Mouse (Mus musculus): ENCODE measurements around the gene 9430097D07Rik.

Gene 9430097D07Rik

DNA sequence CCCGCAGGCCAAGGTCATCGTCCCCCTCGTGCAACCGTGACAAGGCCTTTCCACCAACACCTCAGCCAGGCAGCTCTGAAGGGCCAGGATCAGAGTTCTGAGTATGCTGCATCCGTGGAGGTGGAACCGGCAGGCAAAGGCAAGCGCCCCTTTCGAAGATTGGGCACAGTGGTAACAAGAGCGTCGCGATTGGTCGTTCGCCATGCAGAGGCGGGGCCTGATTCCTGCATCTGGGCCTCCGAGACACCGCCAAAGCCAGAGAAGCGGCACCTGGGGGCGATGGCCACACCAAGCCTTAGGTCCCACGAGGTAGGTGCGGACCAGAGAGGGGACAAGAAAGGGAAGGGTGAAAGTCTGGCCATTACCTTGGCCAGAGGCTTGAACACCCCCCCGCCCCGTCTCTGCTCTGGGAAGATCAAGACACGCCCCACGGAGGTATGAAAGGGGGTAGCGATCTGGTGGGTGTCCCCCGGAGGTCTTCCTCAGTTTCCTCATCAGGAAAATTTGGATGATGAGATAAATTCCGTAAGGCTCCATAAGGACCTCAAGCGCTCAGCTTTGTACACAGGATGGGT, at the start of gene 9430097D07Rik:
9430097D07Rik (minus strand) TSS at position 99 of the 575 bp plus-strand sequence.
- in situ Hi-C loops (cut with MboI; ENCODE audit: low pct_unique_long_range_greater_than_20kb in 1 of 2, low sequenced_read_pairs in 2 of 2, unreplicated experiment in 1 of 2): no loop called here

DNA sequence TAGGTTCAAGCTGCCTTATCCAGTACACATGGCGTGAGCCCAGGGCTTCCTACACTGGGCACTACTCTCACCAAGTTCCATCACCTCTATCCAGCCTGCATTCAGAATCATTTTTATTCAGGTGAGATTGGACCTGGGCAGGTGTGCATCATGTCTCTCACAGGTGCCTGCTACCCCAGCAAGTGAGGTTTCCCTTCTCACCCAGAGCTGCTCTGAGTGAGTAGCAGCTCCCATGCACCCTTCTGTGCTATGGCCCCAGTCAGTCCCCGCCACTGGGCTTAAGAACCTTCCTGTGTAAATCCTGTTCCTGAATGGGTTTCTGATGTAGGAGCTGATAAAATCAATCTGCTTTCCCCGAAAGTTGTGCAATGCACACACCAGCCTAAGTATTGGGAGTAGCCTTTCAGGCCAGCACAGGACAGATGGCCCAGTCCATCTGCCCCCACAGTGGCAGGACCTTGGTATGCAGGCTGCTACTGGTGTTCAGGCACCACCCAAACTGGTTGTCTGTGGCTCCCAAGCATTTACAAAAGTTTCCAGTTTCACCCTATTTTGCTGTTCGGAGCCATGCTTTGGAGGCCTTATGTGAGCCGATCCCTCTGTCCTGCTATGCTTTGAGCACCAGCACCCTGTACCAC, 48.7 kb upstream of the 9430097D07Rik start:
- in situ Hi-C loops (cut with MboI; ENCODE audit: low pct_unique_long_range_greater_than_20kb in 1 of 2, low sequenced_read_pairs in 2 of 2, unreplicated experiment in 1 of 2): no loop called here

DNA sequence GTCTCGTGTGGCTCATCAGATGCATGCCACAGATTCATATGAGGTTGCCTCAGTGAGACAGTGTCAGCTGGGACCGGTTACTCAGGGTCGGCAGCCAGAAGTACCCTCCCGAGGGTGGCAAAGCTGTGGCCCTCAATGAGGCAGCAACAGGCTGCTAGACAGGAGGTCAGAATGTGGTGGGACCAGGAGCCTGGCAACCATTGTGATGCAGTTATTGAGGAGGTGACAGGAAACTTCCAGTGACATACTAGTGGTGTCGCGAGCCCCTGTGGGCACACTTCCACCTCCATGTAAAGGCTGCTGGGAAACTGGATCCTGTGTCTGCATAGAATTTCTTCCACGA, 46.0 kb upstream of the 9430097D07Rik start, which contains the start of gene Ak1:
Ak1 (plus strand) TSS at position 242 of the 343 bp plus-strand sequence.
- in situ Hi-C loops (cut with MboI; ENCODE audit: low pct_unique_long_range_greater_than_20kb in 1 of 2, low sequenced_read_pairs in 2 of 2, unreplicated experiment in 1 of 2): no loop called here

DNA sequence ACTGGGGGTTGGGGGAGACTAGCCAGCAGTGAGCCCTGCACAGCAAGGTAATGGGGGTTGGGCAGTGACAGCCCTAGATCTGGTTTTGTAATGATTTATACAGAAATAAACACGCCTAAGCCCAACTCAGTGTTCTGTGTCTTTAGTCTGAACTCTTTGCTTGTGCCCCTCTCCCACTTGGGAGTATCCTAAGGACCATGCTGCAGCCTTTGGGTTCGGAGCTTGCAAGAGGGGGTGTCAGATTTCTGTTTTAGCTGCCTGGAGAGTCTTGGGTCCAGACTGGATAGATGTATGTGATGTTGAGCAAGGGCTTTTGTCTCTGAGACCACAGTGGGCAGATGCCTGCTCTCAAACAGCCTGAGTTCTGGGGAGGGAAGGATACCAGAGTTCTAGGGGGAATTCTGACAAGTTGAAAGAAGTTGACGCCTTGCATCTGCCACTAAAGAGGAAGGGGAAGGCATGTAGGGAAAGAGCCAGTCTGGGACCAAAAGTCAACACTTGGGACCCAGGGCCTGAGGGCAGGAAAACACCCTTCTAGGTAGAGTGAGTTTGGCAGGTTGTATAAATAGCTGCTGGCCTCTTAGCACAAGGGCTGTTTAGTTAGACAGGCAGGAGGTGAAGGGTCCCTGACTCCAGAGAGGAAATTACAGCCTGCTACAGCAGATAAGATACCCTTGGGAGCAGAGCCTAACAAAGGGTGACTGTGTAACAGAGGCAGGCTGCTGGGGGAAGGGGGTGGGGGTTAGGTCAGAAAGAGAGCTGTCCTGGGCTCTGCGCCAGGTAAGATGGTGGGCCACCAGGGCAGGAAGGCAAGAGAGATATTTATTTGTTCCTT, 45.4 kb upstream of the 9430097D07Rik start:
- in situ Hi-C loops (cut with MboI; ENCODE audit: low pct_unique_long_range_greater_than_20kb in 1 of 2, low sequenced_read_pairs in 2 of 2, unreplicated experiment in 1 of 2): no loop called here

DNA sequence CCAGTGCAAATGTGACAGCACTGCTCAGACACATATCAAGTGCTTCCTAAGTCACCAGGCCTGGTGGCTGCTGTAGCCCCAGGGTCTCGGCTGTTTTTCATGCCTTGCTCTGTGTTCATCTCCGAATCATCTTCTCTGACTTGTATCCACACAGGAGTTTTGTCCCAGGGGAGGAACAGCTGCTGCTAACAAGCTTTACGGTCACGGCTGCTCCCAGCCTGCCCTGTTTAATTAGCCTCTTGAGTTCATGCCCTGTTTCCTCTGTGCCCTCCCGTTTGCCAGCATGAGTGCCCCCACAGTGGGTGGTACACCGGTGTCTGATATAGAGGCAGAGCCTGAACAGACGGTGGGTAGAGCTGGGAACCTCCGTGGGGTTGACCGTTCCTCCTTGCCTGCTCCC, 42.6 kb upstream of the 9430097D07Rik start:
- in situ Hi-C loops (cut with MboI; ENCODE audit: low pct_unique_long_range_greater_than_20kb in 1 of 2, low sequenced_read_pairs in 2 of 2, unreplicated experiment in 1 of 2): no loop called here

DNA sequence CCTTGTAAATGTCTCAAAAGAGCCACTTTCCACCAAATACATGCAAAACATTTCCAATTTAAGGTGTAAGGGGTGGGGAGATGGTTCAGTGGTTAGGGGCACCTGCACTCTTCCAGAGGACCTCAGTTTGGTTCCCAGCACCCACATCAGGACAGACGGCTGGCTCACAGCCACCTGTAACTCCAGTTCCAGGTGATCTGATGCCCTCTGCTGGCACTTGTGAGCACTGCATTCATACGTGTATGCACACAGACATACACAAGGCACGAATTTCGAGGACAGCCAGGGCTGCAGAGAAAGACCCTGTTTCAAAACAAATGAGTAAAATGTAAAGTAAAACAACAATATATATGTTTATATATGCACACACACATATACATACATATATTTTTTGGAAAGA, 42.1 kb upstream of the 9430097D07Rik start:
- in situ Hi-C loops (cut with MboI; ENCODE audit: low pct_unique_long_range_greater_than_20kb in 1 of 2, low sequenced_read_pairs in 2 of 2, unreplicated experiment in 1 of 2): no loop called here

DNA sequence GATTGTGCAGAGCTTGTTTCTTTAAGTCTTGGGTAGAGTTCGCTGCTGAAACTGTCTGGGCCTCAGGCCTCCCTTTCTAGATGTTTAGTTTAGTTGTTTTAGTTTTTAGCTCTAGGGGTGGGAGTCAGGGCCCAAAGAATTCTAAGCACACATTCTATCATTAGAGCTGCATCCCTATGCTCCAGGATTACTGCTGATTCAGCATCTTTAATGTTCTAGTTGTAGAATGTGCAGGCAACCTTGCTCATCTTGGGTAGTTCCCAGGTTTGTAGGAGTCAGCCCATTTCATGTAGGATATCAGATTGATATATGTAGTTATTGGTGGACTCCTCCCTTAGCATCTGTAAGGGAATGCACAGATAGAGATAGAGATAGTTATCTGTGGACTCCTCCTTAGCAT, 41.6 kb upstream of the 9430097D07Rik start:
- in situ Hi-C loops (cut with MboI; ENCODE audit: low pct_unique_long_range_greater_than_20kb in 1 of 2, low sequenced_read_pairs in 2 of 2, unreplicated experiment in 1 of 2): no loop called here

DNA sequence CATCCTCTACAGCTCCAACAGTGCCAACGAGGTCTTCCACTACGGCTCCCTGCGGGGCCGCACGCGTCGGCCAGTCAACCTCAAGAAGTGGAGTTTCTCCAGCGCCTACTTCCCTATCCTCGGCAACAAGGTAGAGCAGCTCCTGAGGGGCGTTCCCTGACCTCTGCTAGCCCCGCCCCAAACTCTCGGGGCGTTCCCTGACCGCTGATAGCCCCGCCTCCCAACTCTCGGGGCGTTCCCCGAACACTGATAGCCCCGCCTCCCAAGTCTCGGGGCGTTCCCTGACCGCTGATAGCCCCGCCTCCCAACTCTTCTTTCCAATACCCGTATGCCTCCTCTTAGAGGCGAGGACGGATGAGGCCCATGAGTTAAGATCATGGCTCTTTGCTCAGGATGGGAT, 36.8 kb upstream of the 9430097D07Rik start:
- in situ Hi-C loops (cut with MboI; ENCODE audit: low pct_unique_long_range_greater_than_20kb in 1 of 2, low sequenced_read_pairs in 2 of 2, unreplicated experiment in 1 of 2): no loop called here

DNA sequence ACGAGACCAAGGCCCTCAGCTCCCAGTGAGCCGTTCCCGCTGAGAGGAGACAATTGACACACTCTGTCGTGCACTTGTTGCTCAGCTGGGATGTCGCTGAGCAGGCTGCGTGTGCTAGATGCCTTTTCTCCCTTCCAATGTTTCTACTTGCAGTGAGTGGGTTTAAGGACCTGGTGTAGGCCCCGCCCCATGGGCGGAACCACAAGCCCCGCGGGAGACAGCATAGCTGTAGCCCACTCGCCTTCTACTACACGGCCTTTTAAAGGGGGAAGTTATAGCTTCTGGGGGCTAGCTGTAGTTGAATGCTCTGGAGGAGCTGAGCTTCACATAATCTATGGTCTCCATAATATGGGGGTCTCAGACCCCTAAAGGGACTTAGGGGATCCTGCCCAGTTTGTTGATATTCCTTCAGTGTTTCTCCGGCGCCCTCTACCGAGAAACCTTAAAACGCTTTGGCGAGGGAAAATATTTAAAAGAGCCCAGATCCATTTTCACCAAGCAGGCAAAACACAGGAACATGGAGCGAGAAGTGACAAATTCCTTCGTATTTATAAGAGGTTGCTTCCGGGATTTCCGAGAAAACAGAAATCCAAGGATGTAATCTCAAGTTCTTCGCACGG, 35.2 kb upstream of the 9430097D07Rik start:
- in situ Hi-C loops (cut with MboI; ENCODE audit: low pct_unique_long_range_greater_than_20kb in 1 of 2, low sequenced_read_pairs in 2 of 2, unreplicated experiment in 1 of 2): no loop called here

DNA sequence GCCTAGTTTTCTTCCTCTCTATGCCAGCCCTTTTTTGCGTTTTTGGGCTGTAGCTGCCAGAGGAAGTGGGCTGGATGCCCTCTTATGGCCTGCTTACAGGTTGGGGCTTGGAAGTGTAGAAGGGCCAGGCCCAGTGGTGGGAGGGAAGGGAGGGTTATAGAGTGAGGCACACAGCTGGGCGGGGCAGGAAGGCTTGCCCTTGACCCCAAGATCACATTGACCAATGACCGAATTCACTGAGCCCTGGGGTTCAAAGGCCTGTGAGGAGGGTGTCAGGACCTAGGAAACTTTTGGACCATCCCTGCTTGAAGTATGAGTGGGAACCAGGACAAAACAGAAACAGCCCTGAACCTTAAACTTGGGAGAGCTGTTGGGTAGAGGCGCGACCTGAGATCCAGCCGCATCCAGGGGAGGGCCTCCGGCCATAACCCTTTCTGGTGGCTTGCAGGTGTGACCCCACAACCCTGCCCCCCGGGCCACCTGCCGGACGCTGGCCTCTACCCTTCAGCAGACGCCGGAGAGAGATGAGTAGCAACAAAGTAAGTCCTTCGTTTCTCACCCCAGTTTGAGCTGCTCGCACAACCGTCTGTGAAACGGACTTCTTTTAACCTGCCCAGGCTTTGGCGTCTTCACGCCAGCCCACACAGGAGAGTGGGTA, 33.4 kb upstream of the 9430097D07Rik start:
- in situ Hi-C loops (cut with MboI; ENCODE audit: low pct_unique_long_range_greater_than_20kb in 1 of 2, low sequenced_read_pairs in 2 of 2, unreplicated experiment in 1 of 2): no loop called here

DNA sequence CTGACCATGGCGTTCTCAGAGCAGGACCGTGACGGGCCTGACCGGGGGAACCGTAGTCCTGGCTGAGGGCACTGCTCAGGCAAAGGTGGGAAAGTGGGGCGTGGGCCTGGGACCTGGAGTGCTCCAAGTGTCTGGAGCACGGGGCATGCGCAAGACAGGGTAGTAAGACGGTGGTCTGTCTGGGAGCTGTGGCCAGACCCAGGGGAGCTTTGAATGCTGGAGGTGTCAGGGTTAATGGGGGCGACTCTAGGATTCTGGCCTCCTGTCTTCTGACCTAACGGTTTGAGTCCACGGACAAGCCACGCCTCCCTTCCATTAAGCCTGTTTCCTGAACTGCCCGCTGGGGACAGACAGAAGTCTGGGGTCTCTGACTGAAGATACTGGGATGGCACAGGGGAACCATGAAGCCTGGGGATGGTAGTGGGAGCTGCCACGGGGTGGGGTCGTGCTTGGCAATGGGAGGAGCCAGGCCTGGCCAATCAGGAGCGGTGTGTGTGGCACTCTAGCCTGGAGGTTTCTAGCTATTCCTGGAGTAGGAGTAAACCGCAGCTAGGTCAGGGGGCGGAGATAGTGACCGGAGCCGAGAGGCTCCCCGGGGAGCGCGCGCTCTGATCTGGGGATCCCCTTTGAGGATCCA, 32.8 kb upstream of the 9430097D07Rik start:
- in situ Hi-C loops (cut with MboI; ENCODE audit: low pct_unique_long_range_greater_than_20kb in 1 of 2, low sequenced_read_pairs in 2 of 2, unreplicated experiment in 1 of 2): no loop called here

DNA sequence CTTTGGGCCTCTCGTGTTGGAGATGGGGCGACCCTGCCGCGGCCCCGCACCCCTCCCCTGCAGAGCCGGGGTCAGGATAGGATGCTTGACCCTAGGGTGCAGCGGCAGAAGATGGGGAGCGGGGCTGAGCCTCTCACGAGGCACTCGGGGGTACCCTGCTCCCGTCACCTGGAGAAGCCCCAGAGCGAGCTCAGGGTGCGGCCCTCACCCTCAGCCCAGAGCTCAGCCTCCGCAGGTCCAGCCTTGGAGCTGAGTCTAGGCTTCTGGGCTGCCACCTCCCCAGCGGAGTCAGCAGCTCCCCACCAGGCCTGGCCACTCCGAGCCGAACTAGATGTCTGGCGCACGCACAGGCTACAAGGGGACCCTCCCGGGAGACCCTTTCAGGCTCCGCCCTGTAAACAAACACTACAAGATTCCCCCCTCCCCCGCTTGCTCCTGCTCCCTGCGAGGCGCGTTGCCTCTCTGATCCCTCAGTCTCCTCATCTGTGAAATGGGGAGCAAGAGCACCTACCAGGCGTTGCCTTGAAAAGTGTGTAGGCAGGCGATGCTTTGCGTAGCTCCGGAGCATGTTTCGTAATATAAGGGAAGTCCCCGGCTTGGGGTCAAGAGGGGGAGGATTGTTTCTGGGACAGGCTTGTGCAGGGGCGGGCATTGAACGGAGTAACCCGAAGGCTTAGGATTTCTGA, 31.9 kb upstream of the 9430097D07Rik start:
- in situ Hi-C loops (cut with MboI; ENCODE audit: low pct_unique_long_range_greater_than_20kb in 1 of 2, low sequenced_read_pairs in 2 of 2, unreplicated experiment in 1 of 2): no loop called here

DNA sequence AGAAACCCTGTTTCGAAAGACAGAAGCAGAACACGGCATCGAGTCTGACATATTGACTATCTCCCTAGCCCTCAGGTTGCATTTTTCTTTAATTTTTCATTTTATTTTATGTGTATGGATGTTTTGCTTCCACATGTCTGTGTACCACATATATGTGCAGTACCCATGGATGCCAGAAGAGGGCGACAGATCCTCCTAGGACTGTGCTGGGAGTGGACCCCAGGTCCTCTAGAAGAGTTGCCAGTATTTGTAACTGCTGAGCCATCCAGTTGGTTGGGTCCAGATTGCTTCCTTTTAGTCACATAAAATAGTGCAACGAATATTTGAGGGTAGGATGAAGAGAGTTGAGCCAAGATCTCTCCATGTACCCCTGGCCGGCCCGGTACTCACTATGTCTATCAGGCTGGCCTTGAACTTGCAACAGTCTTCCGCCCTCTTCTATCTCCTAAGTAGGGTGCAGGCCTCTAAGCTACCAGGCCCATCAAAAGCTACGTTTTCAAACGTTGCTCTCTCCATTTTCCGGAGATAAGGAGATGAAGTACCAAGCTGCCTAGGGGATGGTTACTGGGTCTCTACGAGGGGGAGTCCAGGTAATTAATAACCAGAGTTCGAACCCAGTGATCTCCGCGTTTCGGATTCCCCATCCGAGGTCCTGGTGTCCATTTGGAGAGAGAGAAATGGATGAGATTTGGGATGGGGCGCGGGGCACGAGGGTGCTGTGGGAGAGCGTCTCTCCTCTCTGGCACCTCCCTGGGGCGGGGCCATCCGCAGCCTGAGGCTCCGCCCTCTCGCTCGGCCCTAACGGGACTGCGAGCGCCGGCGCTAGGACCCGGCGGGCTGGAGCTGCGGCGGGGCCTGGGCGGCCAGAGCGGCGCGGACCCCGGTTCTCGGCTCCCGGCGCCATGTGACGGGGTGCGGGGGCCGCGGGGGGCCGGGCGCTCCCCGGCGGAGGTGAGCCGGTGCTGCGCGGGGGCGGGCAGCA, 31.0 kb upstream of the 9430097D07Rik start:
- in situ Hi-C loops (cut with MboI; ENCODE audit: low pct_unique_long_range_greater_than_20kb in 1 of 2, low sequenced_read_pairs in 2 of 2, unreplicated experiment in 1 of 2): no loop called here

DNA sequence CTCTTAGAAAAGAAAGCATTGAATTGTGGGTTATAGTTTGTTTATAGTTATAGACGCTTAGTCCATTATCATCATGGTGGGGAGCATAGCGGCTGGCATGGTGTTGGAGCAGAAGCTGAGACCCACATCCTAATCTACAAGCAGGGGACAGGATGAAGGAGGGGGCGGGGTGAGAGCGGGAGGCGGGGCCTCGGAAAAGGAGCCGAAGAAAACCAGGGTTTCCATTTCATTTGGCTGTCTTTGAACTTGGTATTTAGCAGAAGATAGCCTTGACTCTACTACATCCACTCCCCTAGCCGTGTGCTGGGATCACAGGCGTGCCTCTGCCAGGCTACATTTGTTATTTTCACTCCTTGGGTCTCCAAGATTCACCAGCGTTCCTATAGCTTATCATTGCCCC, 29.1 kb upstream of the 9430097D07Rik start:
- in situ Hi-C loops (cut with MboI; ENCODE audit: low pct_unique_long_range_greater_than_20kb in 1 of 2, low sequenced_read_pairs in 2 of 2, unreplicated experiment in 1 of 2): no loop called here

DNA sequence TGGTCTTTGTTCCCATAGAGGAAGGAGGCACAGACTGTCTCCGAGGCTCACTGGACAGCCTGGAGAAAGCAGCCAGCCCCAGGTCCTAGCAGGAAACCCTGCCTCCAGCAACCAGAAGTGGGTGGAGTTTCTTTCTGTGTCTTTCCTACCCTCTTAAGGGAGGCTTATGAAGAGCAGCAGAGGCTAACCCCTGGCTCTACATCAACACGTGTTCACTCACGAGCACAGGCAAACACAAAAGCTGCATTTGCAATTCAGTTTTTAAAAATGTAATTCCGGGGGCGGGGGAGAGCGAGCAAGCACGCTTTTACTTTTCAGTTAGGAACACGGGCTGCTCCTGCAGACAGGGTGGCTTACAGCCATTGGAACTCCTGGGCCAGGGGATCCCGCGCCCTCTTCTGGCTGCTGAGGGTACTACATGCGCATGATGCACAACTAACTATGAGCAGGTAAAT, 27.1 kb upstream of the 9430097D07Rik start:
- in situ Hi-C loops (cut with MboI; ENCODE audit: low pct_unique_long_range_greater_than_20kb in 1 of 2, low sequenced_read_pairs in 2 of 2, unreplicated experiment in 1 of 2): no loop called here

DNA sequence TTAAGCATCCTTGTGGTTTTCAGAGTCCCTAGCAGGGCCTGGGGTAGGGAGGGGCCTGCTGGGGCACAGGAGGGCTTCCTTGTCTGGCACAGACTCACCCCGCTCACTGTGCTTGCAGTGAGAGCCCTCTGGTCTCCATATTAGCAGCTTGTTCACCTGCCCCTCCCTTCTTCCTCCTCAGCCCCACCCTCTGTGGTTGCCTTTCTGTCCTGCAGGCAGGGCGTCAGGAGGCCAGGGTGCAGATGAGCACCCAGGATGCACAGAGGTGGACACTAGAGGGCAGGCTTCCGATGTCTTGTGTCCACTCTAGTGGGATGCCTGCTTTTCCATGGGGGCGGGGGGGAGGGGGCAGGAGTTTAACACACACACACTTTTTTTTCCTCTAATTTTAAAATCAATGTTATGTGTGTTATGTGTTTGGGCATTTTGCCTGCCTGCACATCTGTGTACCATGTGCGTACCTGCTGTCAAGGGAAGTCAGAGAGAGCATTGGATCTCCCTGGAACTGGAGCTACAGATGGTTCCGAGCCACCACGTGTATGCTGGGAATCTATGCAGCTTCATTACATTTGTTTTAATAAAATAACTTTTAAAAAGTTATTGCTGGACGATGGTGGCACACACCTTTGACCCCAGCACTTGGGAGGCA, 26.1 kb upstream of the 9430097D07Rik start:
- in situ Hi-C loops (cut with MboI; ENCODE audit: low pct_unique_long_range_greater_than_20kb in 1 of 2, low sequenced_read_pairs in 2 of 2, unreplicated experiment in 1 of 2): no loop called here

Measured in mouse embryonic stem cell (cell line).